Mouse (Mus musculus) brown adipose tissue, adult 24 weeks (tissue): Measurements from ENCODE around the gene Gabra2. TPM values are rescaled to one million over a fixed set of nuclear protein-coding genes. Genes with fewer than 3 reads are reported as not detected.

ENCODE experiments used
- H3K27ac ChIP-seq: fragments of 200-500 bp; replicated peaks from 2 replicates; pipeline ENCODE4 v1.5.1; 2012; ENCODE audit warnings: low read depth, mild to moderate bottlenecking, low read length
- H3K4me1 ChIP-seq: fragments of 200-500 bp; 2 replicates; pipeline ENCODE4 v1.6.1; 2012; ENCODE audit warnings: low read length, mixed read lengths; ENCODE audit not compliant: control insufficient read depth, insufficient read depth, insufficient read length
- H3K4me3 ChIP-seq: fragments of 200-500 bp; 2 replicates; pipeline ENCODE4 v1.5.1; 2012; ENCODE audit warnings: low read depth, mild to moderate bottlenecking, low read length, moderate library complexity; ENCODE audit not compliant: insufficient read depth
- polyA plus RNA-seq: library from polyadenylated mRNA; stranded (reverse); fragments of >200 nt; gene quantifications from 2 replicates; pipeline ENCODE4 v1.2.4, GENCODE M21; 2012; ENCODE audit not compliant: missing spikeins, insufficient read depth, insufficient read length

The Gabra2 gene
- polyA plus RNA-seq, 1 experiment: not detected

- no peaks in the 10 kb centered on the region for H3K4me1 ChIP-seq
- no peak overlapping the region for H3K4me3 ChIP-seq
- no peak overlapping the region for H3K27ac ChIP-seq
These were observed 84.4 kb downstream of the Gabra2 start for GRCm38 (mm10) chr5:71011271-71011670.

DNA sequence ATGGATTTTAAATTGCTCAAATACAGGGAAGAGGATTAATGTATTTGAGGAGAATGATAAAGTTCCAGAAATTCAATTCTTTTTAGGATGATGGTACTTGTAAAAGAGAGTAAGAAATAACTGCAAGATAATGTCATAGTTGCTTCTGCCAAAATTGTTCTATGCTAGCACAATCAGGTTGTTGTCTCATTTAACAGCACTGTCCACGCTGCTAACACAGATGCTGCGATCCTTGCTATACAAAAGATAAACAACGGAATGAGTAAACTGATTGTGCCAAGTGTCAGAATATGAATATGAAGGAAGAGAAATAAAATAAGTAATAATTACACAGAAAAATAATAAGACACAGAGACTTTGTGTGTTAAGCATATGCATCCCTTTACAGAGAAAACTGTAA lies 84.9 kb downstream of the Gabra2 start:
- Histone ChIP-seq H3K27ac (no peak overlapping the region), H3K4me1 (no peaks in the 10 kb centered on the region), H3K4me3 (no peak overlapping the region)

DNA sequence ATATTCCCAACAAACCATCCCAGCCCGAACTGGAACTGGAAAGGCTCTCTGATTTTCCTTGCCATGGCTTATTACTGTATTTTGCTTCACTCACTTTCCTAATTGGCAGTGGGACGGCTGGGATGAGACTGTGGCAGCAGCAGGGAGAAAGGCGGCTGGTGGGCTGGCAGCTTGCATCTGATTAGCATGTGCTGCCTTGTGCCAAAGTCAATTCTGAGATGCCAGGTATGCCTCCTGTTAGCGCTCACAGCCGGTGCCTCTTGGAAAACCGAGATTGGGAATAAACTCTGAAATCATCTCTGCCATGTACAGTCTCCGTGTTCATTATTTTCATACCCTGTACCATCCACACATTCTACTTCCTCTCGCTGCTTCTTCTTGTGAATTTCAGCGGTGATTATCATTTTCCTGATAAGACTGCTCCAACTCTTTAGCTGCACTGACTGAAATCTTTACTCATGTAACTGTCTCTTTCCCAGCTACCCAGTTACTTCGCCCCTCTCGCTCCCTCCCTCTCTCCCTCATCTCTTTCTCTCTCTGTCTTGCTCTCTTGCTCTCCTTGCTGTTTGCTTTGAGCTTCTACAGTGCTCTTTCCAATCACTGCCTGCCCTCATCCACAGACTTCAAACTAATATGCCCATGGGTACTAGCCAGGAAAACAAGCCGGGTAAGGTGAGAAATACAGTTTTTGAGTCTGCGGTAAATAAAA lies 99.9 kb downstream of the Gabra2 start:
- no peaks in the 10 kb centered on the region for H3K4me1 ChIP-seq

GRCm38 (mm10) chr5:70993281-70993680 lies 102.4 kb downstream of the Gabra2 start:
- H3K4me3 ChIP-seq: no peak overlapping the region
- no peaks in the 10 kb centered on the region for H3K4me1 ChIP-seq
- H3K27ac ChIP-seq: no peak overlapping the region

More for the DNA sequence above, 99.9 kb downstream of the Gabra2 start:
- H3K4me3 ChIP-seq: no peak overlapping the region
- no peak overlapping the region for H3K27ac ChIP-seq

DNA sequence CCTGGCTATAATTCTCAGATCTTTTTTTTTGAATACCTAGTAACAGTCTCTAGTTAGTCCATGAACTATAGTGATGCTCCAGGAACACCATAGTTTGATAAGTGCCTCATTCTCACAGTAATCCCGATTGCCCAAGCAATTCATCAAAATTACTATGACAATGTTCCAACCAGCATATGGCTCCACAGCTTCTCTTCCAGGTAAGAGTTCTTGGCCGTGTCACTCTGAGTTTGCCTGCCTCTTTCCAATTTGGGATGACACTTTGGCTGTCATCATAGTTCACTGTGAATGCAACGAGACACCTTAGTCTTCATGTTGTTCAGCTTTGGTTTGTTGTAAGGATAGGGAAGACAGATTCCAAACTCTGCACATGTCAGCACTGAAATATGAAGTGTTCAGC lies 104.8 kb downstream of the Gabra2 start:
- H3K27ac ChIP-seq: no peak overlapping the region
- H3K4me1 ChIP-seq: no peaks in the 10 kb centered on the region
- H3K4me3 ChIP-seq: no peak overlapping the region
